Mouse (Mus musculus): Measurements from ENCODE around the gene Wdfy3.
"Not testable (repeated sequence)": the region's sequence is repeated elsewhere in the genome, so short reads cannot be mapped to it uniquely, and the experiment has no call there.

The Wdfy3 gene

GRCm38 (mm10) chr5:102069767-102070413 lies at the start of gene Wdfy3:
TSS of gene Wdfy3 (minus strand) at chr5:102069921.
- peak; percentile 92 for DNase-seq

- DNase-seq: peak; percentile 22
Observed at GRCm38 (mm10) chr5:102113009-102113408, 43.3 kb upstream of the Wdfy3 start.

- no peak for DNase-seq
Observed at GRCm38 (mm10) chr5:102112034-102112433, 42.3 kb upstream of the Wdfy3 start.

- DNase-seq: peak; percentile 32
Observed at GRCm38 (mm10) chr5:102110031-102110430, 40.3 kb upstream of the Wdfy3 start.

GRCm38 (mm10) chr5:102105919-102106318 lies 36.2 kb upstream of the Wdfy3 start:
- DNase-seq: no peak

GRCm38 (mm10) chr5:102101815-102102214 lies 32.1 kb upstream of the Wdfy3 start:
- DNase-seq: not testable (repeated sequence)

- no peak for DNase-seq
Observed at GRCm38 (mm10) chr5:102100246-102101241, 30.8 kb upstream of the Wdfy3 start.

GRCm38 (mm10) chr5:102095576-102095975 lies 25.9 kb upstream of the Wdfy3 start:
- no peak for DNase-seq

- no peak for DNase-seq
Observed at GRCm38 (mm10) chr5:102090686-102091085, 21.0 kb upstream of the Wdfy3 start.

GRCm38 (mm10) chr5:102084737-102085705 lies 15.3 kb upstream of the Wdfy3 start:
- DNase-seq: peak; percentile 19

GRCm38 (mm10) chr5:102074086-102074485 lies 4.4 kb upstream of the Wdfy3 start:
- DNase-seq: peak; percentile 88

- DNase-seq: no peak
Observed at GRCm38 (mm10) chr5:102072057-102072456, 2.3 kb upstream of the Wdfy3 start.

GRCm38 (mm10) chr5:102071241-102071640 lies 1.5 kb upstream of the Wdfy3 start:
- DNase-seq: no peak

GRCm38 (mm10) chr5:102070788-102071187 lies 1.1 kb upstream of the Wdfy3 start:
- DNase-seq: no peak

- peak; percentile 57 for DNase-seq
Observed at GRCm38 (mm10) chr5:102070414-102070768, 670 bp upstream of the Wdfy3 start.

GRCm38 (mm10) chr5:102069051-102069766 lies 512 bp downstream of the Wdfy3 start:
- DNase-seq: peak; percentile 83

GRCm38 (mm10) chr5:102066458-102066857 lies 3.3 kb downstream of the Wdfy3 start:
- no peak for DNase-seq

GRCm38 (mm10) chr5:102063013-102063752 lies 6.5 kb downstream of the Wdfy3 start:
- DNase-seq: no peak

- DNase-seq: no peak
Observed at GRCm38 (mm10) chr5:102061816-102062215, 7.9 kb downstream of the Wdfy3 start.

GRCm38 (mm10) chr5:102055946-102056345 lies 13.8 kb downstream of the Wdfy3 start:
- no peak for DNase-seq

GRCm38 (mm10) chr5:102055130-102055641 lies 14.5 kb downstream of the Wdfy3 start:
- no peak for DNase-seq

Data from embryo, embryonic 11 days (tissue).